Mouse (Mus musculus) spleen, adult 2 months (tissue): Measurements from ENCODE around the gene Fry.
A peak's percentile ranks its signal among the peaks of the same experiment; 100 is the strongest.

ENCODE experiments used
- CTCF ChIP-seq: fragments of 200-500 bp; IDR thresholded peaks from 2 replicates; pipeline ENCODE4 v1.5.1; 2011; ENCODE audit warnings: mild to moderate bottlenecking, inconsistent platforms; ENCODE audit not compliant: insufficient read depth, insufficient read length, insufficient replicate concordance; ENCODE audit errors: extremely low read depth
- POLR2A ChIP-seq: fragments of 200-500 bp; IDR thresholded peaks from 2 replicates; pipeline ENCODE4 v1.6.1; 2011; ENCODE audit warnings: low read depth, low read length, inconsistent platforms

- TF ChIP-seq POLR2A, result no peak
- peak; percentile 79; the same call in 1 of the 2 replicates for TF ChIP-seq CTCF
These were observed 50.3 kb downstream of the Fry start for GRCm38 (mm10) chr5:150168712-150169111.
